Mouse (Mus musculus) embryo, embryonic 9.5 days (tissue): ENCODE results near the gene Whamm.
A peak's percentile ranks its signal among the peaks of the same experiment; 100 is the strongest.

ENCODE experiments used
- DNase-seq: peaks from one replicate; pipeline ENCODE4 v3.0.0-alpha.2; 2017; ENCODE audit errors: extremely low spot score

The Whamm gene

GRCm38 (mm10) chr7:81596086-81596485 is 25.0 kb downstream of the Whamm start:
- DNase-seq, result no peak

GRCm38 (mm10) chr7:81597660-81598059 is 26.6 kb downstream of the Whamm start:
- no peak for DNase-seq

- no peak for DNase-seq
These were observed 28.6 kb downstream of the Whamm start for GRCm38 (mm10) chr7:81599379-81600280.

- DNase-seq, result no peak
These were observed 33.9 kb downstream of the Whamm start for GRCm38 (mm10) chr7:81604991-81605390.

- DNase-seq, result no peak
These were observed 34.4 kb downstream of the Whamm start for GRCm38 (mm10) chr7:81605489-81605888.

- DNase-seq, result no peak
These were observed 35.4 kb downstream of the Whamm start for GRCm38 (mm10) chr7:81606452-81606851.

GRCm38 (mm10) chr7:81610125-81610524 is 39.1 kb downstream of the Whamm start:
- peak; percentile 17 for DNase-seq

GRCm38 (mm10) chr7:81612856-81613635 is 42.0 kb downstream of the Whamm start:
- no peak for DNase-seq

- no peak for DNase-seq
These were observed 44.0 kb downstream of the Whamm start for GRCm38 (mm10) chr7:81615031-81615430.

GRCm38 (mm10) chr7:81622793-81623192 is 51.7 kb downstream of the Whamm start:
- no peak for DNase-seq

- no peak for DNase-seq
These were observed 52.7 kb downstream of the Whamm start for GRCm38 (mm10) chr7:81623767-81624166.

GRCm38 (mm10) chr7:81626460-81626859 is 55.4 kb downstream of the Whamm start:
- DNase-seq, result no peak

- no peak for DNase-seq
These were observed 60.2 kb downstream of the Whamm start for GRCm38 (mm10) chr7:81631261-81631660.

- DNase-seq, result no peak
These were observed 61.5 kb downstream of the Whamm start for GRCm38 (mm10) chr7:81632586-81632985.

GRCm38 (mm10) chr7:81641101-81641500 is 70.0 kb downstream of the Whamm start:
- DNase-seq, result no peak

GRCm38 (mm10) chr7:81644551-81645235 is 73.6 kb downstream of the Whamm start:
- no peak for DNase-seq
